Mouse (Mus musculus) testis, adult 2 months (tissue): Measurements from ENCODE around the gene Tbx5. TPM values are rescaled to one million over a fixed set of nuclear protein-coding genes. Genes with fewer than 3 reads are reported as not detected.
"Not testable (repeated sequence)": the region's sequence is repeated elsewhere in the genome, so short reads cannot be mapped to it uniquely, and the experiment has no call there.

Experiments
- H3K27ac ChIP-seq: fragments of 200-500 bp; 2 replicates; pipeline ENCODE4 v1.5.1; 2012; ENCODE audit warnings: low read depth, low read length; ENCODE audit not compliant: control insufficient read depth, insufficient read depth
- H3K27me3 ChIP-seq: fragments of 200-500 bp; 2 replicates; pipeline ENCODE4 v1.6.1; 2012; ENCODE audit warnings: mild to moderate bottlenecking, low read length, moderate library complexity; ENCODE audit not compliant: control insufficient read depth, insufficient read depth
- H3K36me3 ChIP-seq: fragments of 200-500 bp; 2 replicates; pipeline ENCODE4 v1.6.1; 2012; ENCODE audit warnings: mild to moderate bottlenecking, low read length; ENCODE audit not compliant: control insufficient read depth, insufficient read depth
- H3K4me1 ChIP-seq: fragments of 200-500 bp; 2 replicates; pipeline ENCODE4 v1.6.1; 2012; ENCODE audit warnings: low read length; ENCODE audit not compliant: control insufficient read depth, insufficient read depth
- H3K4me3 ChIP-seq: fragments of 200-500 bp; 2 replicates; pipeline ENCODE4 v1.5.1; 2012; ENCODE audit warnings: low read depth, mild to moderate bottlenecking, low read length, moderate library complexity, mixed read lengths; ENCODE audit not compliant: control insufficient read depth
- CTCF ChIP-seq: fragments of 200-500 bp; IDR thresholded peaks from 2 replicates; pipeline ENCODE4 v1.5.1; 2012; ENCODE audit warnings: low read depth, mild to moderate bottlenecking, inconsistent platforms, low read length, moderate library complexity; ENCODE audit not compliant: control insufficient read depth, insufficient read depth, insufficient replicate concordance
- POLR2A ChIP-seq: fragments of 200-500 bp; IDR thresholded peaks from 2 replicates; pipeline ENCODE4 v1.6.1; 2012; ENCODE audit warnings: low read depth, mild to moderate bottlenecking, inconsistent platforms, low read length, moderate library complexity; ENCODE audit not compliant: control insufficient read depth
- polyA plus RNA-seq: library from polyadenylated mRNA; depleted of rRNA; stranded (reverse); fragments of >200 nt; gene quantifications from 2 replicates; pipeline ENCODE4 v1.2.3, GENCODE M21; 2012; rRNA removed

Tbx5 gene
- polyA plus RNA-seq, 1 experiment = 5.8 TPM

- Histone ChIP-seq H3K27ac (no peak overlapping the region), H3K4me3 (no peak overlapping the region), H3K27me3 (no peaks in the 10 kb centered on the region), H3K36me3 (no peaks in the 10 kb centered on the region), H3K4me1 (no peaks in the 10 kb centered on the region)
- TF ChIP-seq POLR2A (no peak), CTCF (no peak)
Measured at GRCm38 (mm10) chr5:119896605-119897004, 64.1 kb downstream of the Tbx5 start.

- TF ChIP-seq CTCF = no peak
- TF ChIP-seq POLR2A = no peak
- H3K27ac ChIP-seq = no peak overlapping the region
- H3K36me3 ChIP-seq = no peaks in the 10 kb centered on the region
- H3K4me3 ChIP-seq = no peak overlapping the region
- no peaks in the 10 kb centered on the region for H3K27me3 ChIP-seq
- peaks cover 2% of the 10 kb centered on the region for H3K4me1 ChIP-seq
Measured at GRCm38 (mm10) chr5:119916551-119917171, 84.2 kb downstream of the Tbx5 start.

GRCm38 (mm10) chr5:119918381-119918780 is 85.9 kb downstream of the Tbx5 start:
- H3K27me3 ChIP-seq, H3K4me3 ChIP-seq, H3K27ac ChIP-seq, H3K36me3 ChIP-seq, H3K4me1 ChIP-seq: not testable (repeated sequence)

- Histone ChIP-seq H3K4me1 (peaks cover 2% of the 10 kb centered on the region), H3K4me3 (no peak overlapping the region), H3K27me3 (no peaks in the 10 kb centered on the region), H3K27ac (no peak overlapping the region), H3K36me3 (no peaks in the 10 kb centered on the region)
- TF ChIP-seq CTCF (no peak), POLR2A (no peak)
Measured at GRCm38 (mm10) chr5:119920941-119921340, 88.5 kb downstream of the Tbx5 start.

- no peak for TF ChIP-seq CTCF
- TF ChIP-seq POLR2A = no peak
- no peaks in the 10 kb centered on the region for H3K27me3 ChIP-seq
- no peak overlapping the region for H3K27ac ChIP-seq
- H3K4me1 ChIP-seq = peaks cover 2% of the 10 kb centered on the region
- H3K4me3 ChIP-seq = no peak overlapping the region
- no peaks in the 10 kb centered on the region for H3K36me3 ChIP-seq
Measured at GRCm38 (mm10) chr5:119922229-119922628, 89.8 kb downstream of the Tbx5 start.

Other genes with a start within 250 kb of the Tbx5 start
- 0.52 and 1.7 TPM in 2 replicates for gene Tbx3, start 162.0 kb upstream of the Tbx5 start, polyA plus RNA-seq